ENCODE assay signal across 8 mouse cellular contexts in the genomic region with DNA sequence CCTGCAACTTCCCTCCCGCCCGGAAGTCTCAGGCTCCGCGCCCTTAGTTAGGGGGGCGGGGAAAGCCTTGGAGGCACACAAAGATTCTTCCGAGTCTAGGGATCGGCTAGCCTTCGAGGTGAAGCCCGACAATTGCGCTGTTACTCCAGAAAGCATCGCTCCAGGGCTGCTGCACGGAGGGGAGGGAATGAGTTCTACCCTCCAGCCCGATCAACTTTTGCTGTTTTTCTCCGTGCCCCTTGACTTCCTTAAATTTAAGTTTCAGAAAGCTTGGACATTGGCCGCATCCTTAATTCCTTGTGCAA. TPM values are rescaled to one million over a fixed set of nuclear protein-coding genes. Genes with fewer than 3 reads are reported as not detected.
DNase-seq lines count a peak whose midpoint lies in the region; ATAC-seq and TF ChIP-seq lines count a peak whose summit lies in the region.

No protein-coding gene starts in this region.

- TF ChIP-seq CTCF in liver, adult 2 months (IDR thresholded peaks at IDR 0.05; ENCODE audit: low read depth, low read length) = no peak

- peaks cover 26% of the 10 kb centered on the region for H3K4me1 ChIP-seq in liver, adult 2 months (ENCODE audit: control insufficient read depth, insufficient read depth, low read length)
- peaks cover 28% of the 10 kb centered on the region for H3K4me1 ChIP-seq in embryonic facial prominence, embryonic 13.5 days
- H3K4me1 ChIP-seq in intestine, embryonic 16.5 days (ENCODE audit: control insufficient read depth, insufficient read depth, low read length) = peaks cover 19% of the 10 kb centered on the region
- H3K4me1 ChIP-seq in neural tube, embryonic 13.5 days (replicated peaks) = peaks cover 42% of the 10 kb centered on the region

- H3K9ac ChIP-seq in liver, adult 2 months (ENCODE audit: low read depth, low read length) = peak overlapping the region; percentile 66
- H3K9ac ChIP-seq in embryonic facial prominence, embryonic 13.5 days = peak overlapping the region; percentile 83
- H3K9ac ChIP-seq in intestine, embryonic 16.5 days (ENCODE audit: low read depth, low read length) = peak overlapping the region; percentile 80
- peak overlapping the region; percentile 65 for H3K9ac ChIP-seq in neural tube, embryonic 13.5 days

- peak overlapping the region; percentile 57 for H3K27ac ChIP-seq in liver, adult 2 months (replicated peaks; ENCODE audit: insufficient read depth, low read depth, low read length)
- peak overlapping the region; percentile 93 for H3K27ac ChIP-seq in embryonic facial prominence, embryonic 13.5 days
- peak overlapping the region; percentile 86 for H3K27ac ChIP-seq in intestine, embryonic 16.5 days (ENCODE audit: low read length)
- peak overlapping the region; percentile 90 for H3K27ac ChIP-seq in neural tube, embryonic 13.5 days (replicated peaks)

- DNase-seq in liver, adult 2 months (ENCODE audit: extremely low read depth, low read depth, low spot score) = no peak
- no peak for DNase-seq in liver
- no peak for DNase-seq in ovary, postnatal 10 days (ENCODE audit: low spot score)
- DNase-seq in kidney, postnatal 4 days = no peak

- no peaks in the 10 kb centered on the region for H3K36me3 ChIP-seq in liver, adult 2 months (ENCODE audit: control insufficient read depth, insufficient read depth, low read length)
- no peaks in the 10 kb centered on the region for H3K36me3 ChIP-seq in embryonic facial prominence, embryonic 13.5 days
- no peaks in the 10 kb centered on the region for H3K36me3 ChIP-seq in intestine, embryonic 16.5 days (ENCODE audit: control insufficient read depth, insufficient read depth, low read length)
- no peaks in the 10 kb centered on the region; the same call in 1 of the 2 replicates for H3K36me3 ChIP-seq in neural tube, embryonic 13.5 days

- no peaks in the 10 kb centered on the region for H3K27me3 ChIP-seq in liver, adult 2 months (ENCODE audit: control insufficient read depth, insufficient read depth, low read length)
- no peaks in the 10 kb centered on the region for H3K27me3 ChIP-seq in embryonic facial prominence, embryonic 13.5 days
- no peaks in the 10 kb centered on the region for H3K27me3 ChIP-seq in intestine, embryonic 16.5 days (replicated peaks; ENCODE audit: control insufficient read depth, insufficient read depth, low read length)
- no peaks in the 10 kb centered on the region for H3K27me3 ChIP-seq in neural tube, embryonic 13.5 days

- TF ChIP-seq POLR2A in liver, adult 2 months (IDR thresholded peaks at IDR 0.05; ENCODE audit: extremely low read depth, insufficient read depth, low read length) = peak; percentile 46; the same call in 1 of the 2 replicates

- H3K79me2 ChIP-seq in liver, adult 2 months (ENCODE audit: control insufficient read depth, insufficient read depth, low read length) = peaks cover 16% of the 10 kb centered on the region; the same call in 1 of the 2 replicates

- peak overlapping the region; percentile 84 for H3K4me2 ChIP-seq in embryonic facial prominence, embryonic 13.5 days
- H3K4me2 ChIP-seq in intestine, embryonic 16.5 days (ENCODE audit: low read depth, low read length) = peak overlapping the region; percentile 93
- H3K4me2 ChIP-seq in neural tube, embryonic 13.5 days = peak overlapping the region; percentile 94

- WGBS in liver, adult 2 months = under 1% methylated on average over 15 of the region's 15 CpGs
- WGBS in embryonic facial prominence, embryonic 13.5 days = 0% methylated on average over 15 of the region's 15 CpGs
- under 1% methylated on average over 15 of the region's 15 CpGs for WGBS in intestine, embryonic 16.5 days
- WGBS in neural tube, embryonic 13.5 days = 1% methylated on average over 15 of the region's 15 CpGs

- H3K4me3 ChIP-seq in liver, adult 2 months (ENCODE audit: insufficient read depth, low read depth, low read length) = peak overlapping the region; percentile 43
- peak overlapping the region; percentile 94 for H3K4me3 ChIP-seq in embryonic facial prominence, embryonic 13.5 days
- H3K4me3 ChIP-seq in intestine, embryonic 16.5 days (ENCODE audit: low read length) = peak overlapping the region; percentile 98
- H3K4me3 ChIP-seq in neural tube, embryonic 13.5 days = peak overlapping the region; percentile 67

- no peak for ATAC-seq in embryonic facial prominence, embryonic 13.5 days (ENCODE audit: insufficient number of reproducible peaks, insufficient read depth, low FRiP score, low TSS enrichment, low read depth)
- ATAC-seq in intestine, embryonic 16.5 days = no peak
- no peak for ATAC-seq in neural tube, embryonic 13.5 days (ENCODE audit: low read depth)
- ATAC-seq in megakaryocyte progenitor cell, adult 5-6 weeks (replicated peaks; ENCODE audit: poor library complexity) = no peak

- no peaks in the 10 kb centered on the region for H3K9me3 ChIP-seq in embryonic facial prominence, embryonic 13.5 days
- no peaks in the 10 kb centered on the region for H3K9me3 ChIP-seq in intestine, embryonic 16.5 days (ENCODE audit: control insufficient read depth, low read length)
- H3K9me3 ChIP-seq in neural tube, embryonic 13.5 days = no peaks in the 10 kb centered on the region

RNA-seq across cellular contexts. Expression of gene Sin3a, which starts 1.9 kb away (rescaled TPM):
- 15.1 and 17.9 TPM in 2 replicates for total RNA-seq in liver, adult 2 months (2014; rRNA removed)
- 34.6 and 35.9 TPM in 2 replicates for polyA plus RNA-seq in liver, adult 2 months (2012; rRNA removed)
- polyA plus RNA-seq in embryonic facial prominence, embryonic 13.5 days (2015; fragmentation: Nextera tagmentation; extraction: Ambion mirVana) = 35.2 and 45.1 TPM in 2 replicates
- 22.4 and 23.3 TPM in 2 replicates for polyA plus RNA-seq in intestine, embryonic 16.5 days (2015; fragmentation: Nextera tagmentation; extraction: Ambion mirVana)
- 23.0 and 28.1 TPM in 2 replicates for polyA plus RNA-seq in neural tube, embryonic 13.5 days (2015; fragmentation: Nextera tagmentation; extraction: Ambion mirVana)
- 81.5 and 89.2 TPM in 2 replicates for total RNA-seq in megakaryocyte progenitor cell, adult 5-6 weeks (2015)
- total RNA-seq in megakaryocyte progenitor cell, adult 5-6 weeks (2017) = 81.3 and 127 TPM in 2 replicates

RNA-seq across cellular contexts. Expression of gene Man2c1, which starts 56.7 kb away (rescaled TPM):
- 25.8 and 28.1 TPM in 2 replicates for total RNA-seq in liver, adult 2 months (2014; rRNA removed)
- polyA plus RNA-seq in liver, adult 2 months (2012; rRNA removed) = 67.1 and 122 TPM in 2 replicates
- 66.9 and 77.5 TPM in 2 replicates for polyA plus RNA-seq in embryonic facial prominence, embryonic 13.5 days (2015; fragmentation: Nextera tagmentation; extraction: Ambion mirVana)
- 45.4 and 52.7 TPM in 2 replicates for polyA plus RNA-seq in intestine, embryonic 16.5 days (2015; fragmentation: Nextera tagmentation; extraction: Ambion mirVana)
- polyA plus RNA-seq in neural tube, embryonic 13.5 days (2015; fragmentation: Nextera tagmentation; extraction: Ambion mirVana) = 55.8 and 77.2 TPM in 2 replicates
- 42.4 and 53.8 TPM in 2 replicates for total RNA-seq in megakaryocyte progenitor cell, adult 5-6 weeks (2015)
- 50.6 and 61.7 TPM in 2 replicates for total RNA-seq in megakaryocyte progenitor cell, adult 5-6 weeks (2017)

Comparison
In these comparisons a context has a peak if more than half of its experiments do, and no peak if none do; other contexts are left out.
1. H3K4me3 ChIP-seq: peak in every context shown above with its lines; median percentile 98 in intestine, embryonic 16.5 days; 94 in embryonic facial prominence, embryonic 13.5 days; 67 in neural tube, embryonic 13.5 days; 43 in liver, adult 2 months.